Mouse (Mus musculus) lung, embryonic 14.5 days (tissue): ENCODE measurements around the gene Chst8. TPM values are rescaled to one million over a fixed set of nuclear protein-coding genes. Genes with fewer than 3 reads are reported as not detected.
A peak's percentile ranks its signal among the peaks of the same experiment; 100 is the strongest.

Experiments
- ATAC-seq: fragments of 200-750 bp; cut with Nextera tagmentation; 2 replicates; pipeline ENCODE4 v1.8.0; 2017; ENCODE audit warnings: mild to moderate bottlenecking, moderate TSS enrichment, moderate library complexity; ENCODE audit not compliant: insufficient read depth
- DNase-seq: peaks from one replicate; pipeline ENCODE4 v3.0.0-alpha.2; 2015
- H3K27ac ChIP-seq: fragments of 300-500 bp; sonication (generic); 2 replicates; pipeline ENCODE4 v1.5.1; 2014; ENCODE audit warnings: low read depth, mild to moderate bottlenecking, moderate library complexity
- H3K27me3 ChIP-seq: fragments of 300-500 bp; sonication (generic); 2 replicates; pipeline ENCODE4 v1.6.1; 2014; ENCODE audit warnings: low read length, control low read depth; ENCODE audit not compliant: insufficient read depth
- H3K36me3 ChIP-seq: fragments of 300-500 bp; sonication (generic); 2 replicates; pipeline ENCODE4 v1.6.1; 2014; ENCODE audit warnings: control low read depth; ENCODE audit not compliant: insufficient read depth
- H3K4me1 ChIP-seq: fragments of 300-500 bp; sonication (generic); 2 replicates; pipeline ENCODE4 v1.6.1; 2014; ENCODE audit warnings: antibody characterized with exemption, control low read depth; ENCODE audit not compliant: insufficient read depth
- H3K4me2 ChIP-seq: fragments of 300-500 bp; sonication (generic); 2 replicates; pipeline ENCODE4 v1.6.1; 2014; ENCODE audit warnings: mild to moderate bottlenecking
- H3K4me3 ChIP-seq: fragments of 300-500 bp; sonication (generic); 2 replicates; pipeline ENCODE4 v1.5.1; 2014; ENCODE audit warnings: low read depth, low read length
- H3K9ac ChIP-seq: fragments of 300-500 bp; sonication (generic); 2 replicates; pipeline ENCODE4 v1.6.1; 2014
- H3K9me3 ChIP-seq: fragments of 300-500 bp; sonication (generic); 2 replicates; pipeline ENCODE4 v1.6.1; 2016; ENCODE audit warnings: low read depth, low read length, control low read depth
- CTCF ChIP-seq: IDR thresholded peaks from 2 replicates; pipeline ENCODE4 v1.5.1; 2016; ENCODE audit warnings: antibody characterized with exemption, low read depth
- WGBS: fragments of 180-500 bp; shearing (Covaris S2); extraction: QIAGEN DNeasy Blood & Tissue Kit; methylation state at CpG from one replicate; pipeline ENCODE4 v1.1.7; 2014; 5-methylcytosine and 5-hydroxymethylcytosine counted together
- polyA plus RNA-seq: library from polyadenylated mRNA; unstranded; fragments of >200 nt; fragmentation: Nextera tagmentation; extraction: Ambion mirVana; gene quantifications from 2 replicates; pipeline ENCODE4 v1.2.1, GENCODE M21; 2014

The Chst8 gene
- polyA plus RNA-seq, 1 experiment from 2014 or later, result 3.6 TPM

GRCm38 (mm10) chr7:34745426-34745825 is 67.1 kb downstream of the Chst8 start:
- DNase-seq, result peak; percentile 81
- Histone ChIP-seq H3K27me3 (no peaks in the 10 kb centered on the region), H3K4me1 (peaks cover 9% of the 10 kb centered on the region; the same call in 1 of the 2 replicates), H3K9ac (no peak overlapping the region), H3K9me3 (no peaks in the 10 kb centered on the region), H3K27ac (peak overlapping the region; percentile 71), H3K4me3 (no peak overlapping the region), H3K36me3 (no peaks in the 10 kb centered on the region), H3K4me2 (no peak overlapping the region; the same call in 1 of the 2 replicates)
- no peak for TF ChIP-seq CTCF
- ATAC-seq, result peak; percentile 55
- 36% methylated on average over 9 of the region's 9 CpGs for WGBS

GRCm38 (mm10) chr7:34744994-34745393 is 67.5 kb downstream of the Chst8 start:
- TF ChIP-seq CTCF, result no peak
- H3K4me1 ChIP-seq, result peaks cover 9% of the 10 kb centered on the region; the same call in 1 of the 2 replicates
- 51% methylated on average over 8 of the region's 8 CpGs for WGBS
- H3K9me3 ChIP-seq, result no peaks in the 10 kb centered on the region
- H3K9ac ChIP-seq, result no peak overlapping the region
- H3K4me2 ChIP-seq, result no peak overlapping the region
- ATAC-seq, result no peak
- no peaks in the 10 kb centered on the region for H3K36me3 ChIP-seq
- no peak overlapping the region for H3K4me3 ChIP-seq
- H3K27ac ChIP-seq, result 0 out of 2 replicates have a peak overlapping the region, but pooled peaks have one; percentile 18
- DNase-seq, result peak; percentile 71
- no peaks in the 10 kb centered on the region for H3K27me3 ChIP-seq

GRCm38 (mm10) chr7:34743411-34744085 is 69.0 kb downstream of the Chst8 start:
- no peak for ATAC-seq
- Histone ChIP-seq H3K9ac (no peak overlapping the region), H3K27ac (no peak overlapping the region), H3K4me3 (no peak overlapping the region), H3K36me3 (no peaks in the 10 kb centered on the region), H3K4me1 (peaks cover 9% of the 10 kb centered on the region; the same call in 1 of the 2 replicates), H3K9me3 (no peaks in the 10 kb centered on the region), H3K27me3 (no peaks in the 10 kb centered on the region), H3K4me2 (no peak overlapping the region)
- TF ChIP-seq CTCF, result no peak
- WGBS, result 77% methylated on average over 8 of the region's 8 CpGs
- DNase-seq, result no peak

- Histone ChIP-seq H3K4me2 (no peak overlapping the region), H3K27ac (no peak overlapping the region), H3K4me3 (no peak overlapping the region), H3K9me3 (no peaks in the 10 kb centered on the region), H3K36me3 (no peaks in the 10 kb centered on the region), H3K27me3 (no peaks in the 10 kb centered on the region), H3K9ac (no peak overlapping the region), H3K4me1 (no peaks in the 10 kb centered on the region)
- 0 out of 2 replicates have a peak, but pooled peaks have one; percentile 13 for TF ChIP-seq CTCF
- DNase-seq, result no peak
- no peak for ATAC-seq
- 91% methylated on average over 8 of the region's 8 CpGs for WGBS
These were observed 73.1 kb downstream of the Chst8 start for GRCm38 (mm10) chr7:34739371-34739770.

GRCm38 (mm10) chr7:34737206-34737605 is 75.3 kb downstream of the Chst8 start:
- Histone ChIP-seq H3K9ac (no peak overlapping the region), H3K4me2 (no peak overlapping the region), H3K4me1 (no peaks in the 10 kb centered on the region), H3K9me3 (no peaks in the 10 kb centered on the region), H3K36me3 (no peaks in the 10 kb centered on the region), H3K27me3 (no peaks in the 10 kb centered on the region), H3K4me3 (no peak overlapping the region), H3K27ac (no peak overlapping the region)
- WGBS, result 71% methylated on average over 6 of the region's 6 CpGs
- no peak for DNase-seq
- ATAC-seq, result no peak
- TF ChIP-seq CTCF, result no peak

DNA sequence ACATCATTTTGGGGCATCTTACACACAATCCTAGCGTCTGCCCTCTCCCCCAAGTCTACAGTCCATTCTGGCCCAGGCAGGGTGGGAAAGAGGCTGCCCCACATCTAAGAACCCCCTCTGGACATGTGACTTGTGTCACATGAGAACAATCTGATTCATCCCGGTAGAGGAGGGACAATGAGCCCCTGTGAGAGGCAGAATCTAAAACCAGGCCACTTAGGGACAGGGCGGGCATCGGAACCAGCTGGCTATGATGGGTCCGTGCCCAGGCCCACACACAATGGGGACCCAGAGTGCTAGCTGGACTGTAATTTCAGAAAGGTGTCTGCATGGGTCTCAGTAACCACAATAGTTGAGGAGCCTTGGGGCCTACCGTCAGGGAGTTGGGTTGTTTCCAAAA is 78.2 kb downstream of the Chst8 start:
- H3K27me3 ChIP-seq, result no peaks in the 10 kb centered on the region
- no peak overlapping the region for H3K4me2 ChIP-seq
- ATAC-seq (no peak), DNase-seq (no peak)
- no peak for TF ChIP-seq CTCF
- H3K27ac ChIP-seq, result no peak overlapping the region
- no peaks in the 10 kb centered on the region for H3K9me3 ChIP-seq
- H3K9ac ChIP-seq, result no peak overlapping the region
- no peaks in the 10 kb centered on the region for H3K4me1 ChIP-seq
- H3K36me3 ChIP-seq, result no peaks in the 10 kb centered on the region
- H3K4me3 ChIP-seq, result no peak overlapping the region
- WGBS, result 80% methylated on average over 6 of the region's 6 CpGs

DNA sequence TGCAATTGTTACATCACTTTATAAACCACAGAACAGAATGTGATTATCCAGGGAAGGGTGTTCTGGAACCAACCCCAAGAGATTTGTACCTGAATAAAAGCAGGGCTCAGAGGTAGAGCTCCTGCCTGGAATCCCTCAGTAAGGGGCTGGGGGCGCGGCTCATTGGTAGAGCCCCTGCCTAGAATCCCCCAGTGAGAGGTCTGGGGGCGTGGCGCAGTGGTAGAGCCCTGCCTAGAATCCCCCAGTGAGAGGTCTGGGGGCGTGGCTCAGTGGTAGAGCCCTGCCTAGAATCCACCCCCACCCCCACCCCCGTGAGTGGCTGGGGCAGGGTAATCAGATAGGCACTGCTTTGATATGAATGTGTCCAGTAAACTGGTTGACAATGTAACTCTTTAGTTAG is 83.6 kb downstream of the Chst8 start:
- TF ChIP-seq CTCF, result no peak
- Histone ChIP-seq H3K9ac (no peak overlapping the region), H3K36me3 (no peaks in the 10 kb centered on the region), H3K4me1 (no peaks in the 10 kb centered on the region), H3K4me3 (no peak overlapping the region), H3K9me3 (no peaks in the 10 kb centered on the region), H3K27me3 (no peaks in the 10 kb centered on the region), H3K4me2 (no peak overlapping the region), H3K27ac (no peak overlapping the region)
- DNase-seq, result no peak
- 39% methylated on average over 6 of the region's 6 CpGs for WGBS
- no peak for ATAC-seq
